ENCODE assay signal across 13 mouse cellular contexts in genomic region chr3:37747258-37748001, GRCm38 (mm10). TPM values are rescaled to one million over a fixed set of nuclear protein-coding genes. Genes with fewer than 3 reads are reported as not detected.
A peak's percentile ranks its signal among the peaks of the same experiment; 100 is the strongest.
DNase-seq lines count a peak whose midpoint lies in the region; ATAC-seq and TF ChIP-seq lines count a peak whose summit lies in the region.
"Had no signal": no experiment of that assay in that cellular context is flagged by ENCODE, and none has a peak within 500 bp of the region (broad histone marks: within the 10 kb centered on the region; RNA-seq: fewer than 3 reads in every experiment).

No protein-coding gene starts in this region.

- no peaks in the 10 kb centered on the region for H3K36me3 ChIP-seq in spleen, adult 2 months (ENCODE audit: control insufficient read depth, insufficient read depth, low read length)
- no peaks in the 10 kb centered on the region for H3K36me3 ChIP-seq in embryonic facial prominence, embryonic 14.5 days (ENCODE audit: control insufficient read depth, insufficient read depth, low read length)
- H3K36me3 ChIP-seq in liver, embryonic 15.5 days (replicated peaks) = no peaks in the 10 kb centered on the region
- no peaks in the 10 kb centered on the region for H3K36me3 ChIP-seq in stomach, embryonic 16.5 days (ENCODE audit: control insufficient read depth, insufficient read depth, low read length)
- no peaks in the 10 kb centered on the region for H3K36me3 ChIP-seq in forebrain, embryonic 15.5 days
- H3K36me3 ChIP-seq: embryonic facial prominence, embryonic 15.5 days; heart, embryonic 12.5 days had no signal

- no peak for DNase-seq in spleen, adult 2 months (ENCODE audit: low read depth in 1 of 2, low spot score in 2 of 2)
- DNase-seq in spleen, postnatal 14 days (ENCODE audit: low spot score in 2 of 2) = no peak
- no peak for DNase-seq in embryonic facial prominence, embryonic 14.5 days (ENCODE audit: low spot score)
- no peak for DNase-seq in cerebellum, postnatal 25 days
- no peak for DNase-seq in heart, postnatal 10 days
- DNase-seq: adrenal gland, postnatal 25 days; cerebellum, adult 11-12 months had no signal

- intact Hi-C loops in heart, postnatal 10 days (cut with DNase I) = no loop called here

- WGBS in spleen, adult 2 months = 33% methylated on average over 9 of the region's 9 CpGs
- WGBS in embryonic facial prominence, embryonic 14.5 days = 73% methylated on average over 9 of the region's 9 CpGs
- WGBS in liver, embryonic 15.5 days (ENCODE audit: insufficient replicate concordance) = 41% methylated on average over 9 of the region's 9 CpGs
- WGBS in stomach, embryonic 16.5 days = 67% methylated on average over 9 of the region's 9 CpGs
- WGBS in forebrain, embryonic 15.5 days = 91% methylated on average over 9 of the region's 9 CpGs

- H3K9me3 ChIP-seq in embryonic facial prominence, embryonic 14.5 days (ENCODE audit: control insufficient read depth, low read length) = 0 out of 2 replicates have a peak, but pooled peaks cover 4% of the 10 kb centered on the region
- no peaks in the 10 kb centered on the region for H3K9me3 ChIP-seq in liver, embryonic 15.5 days (replicated peaks)
- H3K9me3 ChIP-seq in stomach, embryonic 16.5 days (replicated peaks; ENCODE audit: control insufficient read depth, low read length) = no peaks in the 10 kb centered on the region
- no peaks in the 10 kb centered on the region for H3K9me3 ChIP-seq in forebrain, embryonic 15.5 days
- H3K9me3 ChIP-seq: embryonic facial prominence, embryonic 15.5 days; heart, embryonic 12.5 days had no signal

- H3K4me1 ChIP-seq in spleen, adult 2 months (ENCODE audit: control insufficient read depth, insufficient read depth, insufficient read length) = peaks cover 13% of the 10 kb centered on the region; the same call in 1 of the 2 replicates
- no peaks in the 10 kb centered on the region for H3K4me1 ChIP-seq in embryonic facial prominence, embryonic 14.5 days (ENCODE audit: control insufficient read depth, insufficient read depth, low read length)
- peaks cover 18% of the 10 kb centered on the region for H3K4me1 ChIP-seq in liver, embryonic 15.5 days (replicated peaks)
- peaks cover 4% of the 10 kb centered on the region; the same call in 1 of the 2 replicates for H3K4me1 ChIP-seq in stomach, embryonic 16.5 days (ENCODE audit: control insufficient read depth, insufficient read depth, low read length)
- H3K4me1 ChIP-seq in forebrain, embryonic 15.5 days = no peaks in the 10 kb centered on the region
- H3K4me1 ChIP-seq: heart, embryonic 12.5 days had no signal

- ATAC-seq in embryonic facial prominence, embryonic 14.5 days (ENCODE audit: low read depth) = no peak
- ATAC-seq in liver, embryonic 15.5 days (ENCODE audit: insufficient read depth) = peak; percentile 18; the same call in 1 of the 2 replicates
- ATAC-seq in stomach, embryonic 16.5 days (ENCODE audit: insufficient read depth, low FRiP score) = peak; percentile 11; the same call in 1 of the 2 replicates
- ATAC-seq in forebrain, embryonic 15.5 days (replicated peaks) = no peak

- H3K4me3 ChIP-seq in spleen, adult 2 months (ENCODE audit: extremely low read depth, insufficient read depth, insufficient read length) = no peak overlapping the region
- no peak overlapping the region for H3K4me3 ChIP-seq in embryonic facial prominence, embryonic 14.5 days (ENCODE audit: low read depth, low read length)
- H3K4me3 ChIP-seq in liver, embryonic 15.5 days (replicated peaks) = no peak overlapping the region
- no peak overlapping the region for H3K4me3 ChIP-seq in stomach, embryonic 16.5 days (replicated peaks; ENCODE audit: low read length)
- no peak overlapping the region for H3K4me3 ChIP-seq in forebrain, embryonic 15.5 days
- H3K4me3 ChIP-seq: embryonic facial prominence, embryonic 15.5 days; heart, embryonic 12.5 days; myocyte had no signal

- no peaks in the 10 kb centered on the region for H3K27me3 ChIP-seq in spleen, adult 2 months (ENCODE audit: control insufficient read depth, insufficient read depth, low read length)
- H3K27me3 ChIP-seq in embryonic facial prominence, embryonic 14.5 days (replicated peaks; ENCODE audit: control insufficient read depth, insufficient read depth, low read length) = no peaks in the 10 kb centered on the region
- no peaks in the 10 kb centered on the region for H3K27me3 ChIP-seq in liver, embryonic 15.5 days
- H3K27me3 ChIP-seq in stomach, embryonic 16.5 days (ENCODE audit: control insufficient read depth, insufficient read depth, low read length) = no peaks in the 10 kb centered on the region
- no peaks in the 10 kb centered on the region for H3K27me3 ChIP-seq in forebrain, embryonic 15.5 days
- H3K27me3 ChIP-seq: embryonic facial prominence, embryonic 15.5 days; heart, embryonic 12.5 days had no signal

- H3K27ac ChIP-seq in spleen, adult 2 months (ENCODE audit: insufficient read depth, low read length) = peak overlapping the region; percentile 47; the same call in 1 of the 2 replicates
- H3K27ac ChIP-seq in embryonic facial prominence, embryonic 14.5 days (replicated peaks; ENCODE audit: low read depth, low read length) = peak overlapping the region; percentile 50
- H3K27ac ChIP-seq in liver, embryonic 15.5 days (replicated peaks) = 0 out of 2 replicates have a peak overlapping the region, but pooled peaks have one; percentile 41
- peak overlapping the region; percentile 82 for H3K27ac ChIP-seq in stomach, embryonic 16.5 days (ENCODE audit: low read length)
- no peak overlapping the region for H3K27ac ChIP-seq in forebrain, embryonic 15.5 days (replicated peaks)
- H3K27ac ChIP-seq: embryonic facial prominence, embryonic 15.5 days had no signal

- TF ChIP-seq POLR2A in spleen, adult 2 months (IDR thresholded peaks at IDR 0.05; ENCODE audit: low read depth, low read length) = no peak

- H3K4me2 ChIP-seq in embryonic facial prominence, embryonic 14.5 days (ENCODE audit: low read depth, low read length) = no peak overlapping the region
- H3K4me2 ChIP-seq in liver, embryonic 15.5 days = peak overlapping the region; percentile 37; the same call in 1 of the 2 replicates
- no peak overlapping the region for H3K4me2 ChIP-seq in stomach, embryonic 16.5 days (ENCODE audit: low read depth, low read length)
- H3K4me2 ChIP-seq in forebrain, embryonic 15.5 days (replicated peaks) = no peak overlapping the region
- H3K4me2 ChIP-seq: embryonic facial prominence, embryonic 15.5 days; heart, embryonic 12.5 days had no signal

- H3K9ac ChIP-seq in embryonic facial prominence, embryonic 14.5 days (ENCODE audit: low read depth, low read length) = no peak overlapping the region
- H3K9ac ChIP-seq in liver, embryonic 15.5 days = no peak overlapping the region
- no peak overlapping the region for H3K9ac ChIP-seq in stomach, embryonic 16.5 days (ENCODE audit: low read length)
- no peak overlapping the region for H3K9ac ChIP-seq in forebrain, embryonic 15.5 days (replicated peaks)
- H3K9ac ChIP-seq: embryonic facial prominence, embryonic 15.5 days; heart, embryonic 12.5 days had no signal

- no peak for TF ChIP-seq CTCF in spleen, adult 2 months (IDR thresholded peaks at IDR 0.05; ENCODE audit: extremely low read depth, insufficient read depth, insufficient read length, insufficient replicate concordance)

RNA-seq across cellular contexts. Expression of gene Gm5148, which starts 23.1 kb away (rescaled TPM):
- 0.62 and 0.70 TPM in 2 replicates for polyA plus RNA-seq in spleen, adult 2 months (2012; rRNA removed)
- polyA plus RNA-seq in embryonic facial prominence, embryonic 14.5 days (2014; fragmentation: Nextera tagmentation; extraction: Ambion mirVana) = 5.6 and 5.8 TPM in 2 replicates
- 2.2 and 2.6 TPM in 2 replicates for polyA plus RNA-seq in liver, embryonic 15.5 days (2015; fragmentation: Nextera tagmentation; extraction: Ambion mirVana)
- polyA plus RNA-seq in stomach, embryonic 16.5 days (2015; fragmentation: Nextera tagmentation; extraction: Ambion mirVana) = 5.5 and 6.3 TPM in 2 replicates
- 5.7 and 6.1 TPM in 2 replicates for polyA plus RNA-seq in forebrain, embryonic 15.5 days (2015; fragmentation: Nextera tagmentation; extraction: Ambion mirVana)
- under 1 TPM in 1 of 2 experiments, not detected in 1; 0.38 TPM for total RNA-seq in heart, postnatal 10 days (2021)

Comparison
In these comparisons a context has a peak if more than half of its experiments do, and no peak if none do; other contexts are left out.
1. ATAC-seq: peak in liver, embryonic 15.5 days (single experiment) and stomach, embryonic 16.5 days (single experiment); none in embryonic facial prominence, embryonic 14.5 days (single experiment) and forebrain, embryonic 15.5 days (single experiment).